Mouse (Mus musculus) lung, adult 2 months (tissue): ENCODE measurements at regions not wholly inside any gene's neighbourhood (a gene's known extent, or its start where the extent isn't known, plus 50 kb on each side); places are given as distances from the start of the nearest gene placed in this dataset.

Experiments used
- DNase-seq: peaks from one replicate; pipeline ENCODE4 v3.0.0; 2022
- H3K4me1 ChIP-seq: fragments of 200-500 bp; 2 replicates; pipeline ENCODE4 v1.6.1; 2011; ENCODE audit warnings: low read length; ENCODE audit not compliant: control insufficient read depth, insufficient read depth
- H3K4me3 ChIP-seq: fragments of 200-500 bp; replicated peaks from 2 replicates; pipeline ENCODE3; 2011; ENCODE audit warnings: low read depth, mild to moderate bottlenecking, control low read depth, low read length; ENCODE audit errors: extremely low read depth
- CTCF ChIP-seq: fragments of 200-500 bp; IDR thresholded peaks from 2 replicates; pipeline ENCODE4 v1.5.1; 2011; ENCODE audit warnings: mild to moderate bottlenecking, low read length, control low read depth; ENCODE audit not compliant: insufficient read depth
- POLR2A ChIP-seq: fragments of 200-500 bp; IDR thresholded peaks from 2 replicates; pipeline ENCODE4 v1.6.1; 2011; ENCODE audit warnings: low read depth, mild to moderate bottlenecking, control low read depth, low read length, borderline replicate concordance; ENCODE audit errors: extremely low read depth
- WGBS: fragments of 180-500 bp; shearing (Covaris S2); methylation state at CpG from one replicate; pipeline ENCODE4 v1.1.7; 2018; 5-methylcytosine and 5-hydroxymethylcytosine counted together

DNA sequence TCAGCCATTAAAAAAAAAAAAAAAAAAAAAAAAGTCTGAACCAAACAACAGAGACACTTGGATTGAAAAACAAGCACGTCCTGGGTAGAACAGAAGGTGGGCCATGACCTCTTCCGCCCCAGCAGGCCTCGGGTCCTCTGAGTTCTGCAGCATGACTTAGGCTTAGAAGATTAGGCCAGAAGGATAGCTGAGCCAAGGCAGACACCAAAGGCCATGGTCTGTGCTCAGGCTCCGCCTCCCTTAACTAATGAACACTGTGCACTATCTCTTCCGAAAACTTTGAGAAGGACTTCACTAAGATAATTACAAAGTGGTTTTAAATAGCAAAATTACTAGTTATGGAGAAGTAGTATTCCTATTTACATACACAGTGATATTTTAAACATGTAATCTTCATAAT is 97.8 kb downstream of the Gm10604 start:
- TF ChIP-seq POLR2A (no peak), CTCF (no peak)
- 66% methylated on average over 5 of the region's 5 CpGs for WGBS
- DNase-seq: no peak
- H3K4me1 ChIP-seq: 0 out of 2 replicates have a peak, but pooled peaks cover 2% of the 10 kb centered on the region
- H3K4me3 ChIP-seq: no peak overlapping the region

DNA sequence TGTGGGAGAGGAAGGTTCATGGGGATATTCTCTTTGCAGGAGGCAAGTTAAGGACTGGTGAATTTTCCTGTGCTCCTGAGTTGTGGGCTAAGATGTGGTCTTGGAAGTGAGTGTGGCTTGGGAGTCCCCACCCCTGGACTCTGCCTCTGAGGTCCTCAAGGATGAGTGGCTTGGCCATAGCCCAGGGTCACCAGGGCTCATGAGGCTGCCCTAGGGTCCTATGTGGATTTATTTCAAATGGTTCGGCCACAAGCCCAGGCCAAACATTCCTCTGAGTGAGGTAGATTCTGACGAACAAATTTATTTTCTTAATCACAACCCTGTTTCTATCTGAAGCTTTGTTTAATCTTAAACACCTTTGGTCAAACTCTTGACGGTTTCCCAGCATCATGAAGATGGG is 98.4 kb downstream of the Gm10604 start:
- no peak for DNase-seq
- TF ChIP-seq POLR2A: no peak
- 84% methylated on average over 3 of the region's 3 CpGs for WGBS
- Histone ChIP-seq H3K4me1 (0 out of 2 replicates have a peak, but pooled peaks cover 2% of the 10 kb centered on the region), H3K4me3 (no peak overlapping the region)

DNA sequence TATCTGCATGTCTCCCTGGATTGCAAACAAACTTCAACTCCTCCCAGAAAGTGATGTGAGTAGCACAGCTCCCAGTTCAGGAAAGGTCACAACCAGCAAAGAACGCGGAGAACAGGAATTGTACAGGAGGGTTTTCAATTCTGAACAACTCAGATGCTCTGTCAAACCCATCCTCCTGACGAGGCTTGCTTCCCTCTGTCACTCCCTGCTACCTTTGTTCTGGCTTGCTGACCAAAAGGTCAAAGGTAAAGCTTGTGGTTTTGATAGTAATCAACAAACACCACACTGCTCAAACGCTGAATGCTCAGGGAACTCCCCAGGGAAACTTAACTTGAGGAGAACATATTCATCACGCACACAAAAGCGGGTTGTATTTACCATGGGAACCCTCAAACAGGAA is 102.4 kb downstream of the Gm10604 start:
- H3K4me1 ChIP-seq: no peaks in the 10 kb centered on the region
- no peak for TF ChIP-seq POLR2A
- no peak for TF ChIP-seq CTCF
- H3K4me3 ChIP-seq: no peak overlapping the region
- 60% methylated on average over 6 of the region's 6 CpGs for whole genome bisulfite sequencing
- DNase-seq: no peak

DNA sequence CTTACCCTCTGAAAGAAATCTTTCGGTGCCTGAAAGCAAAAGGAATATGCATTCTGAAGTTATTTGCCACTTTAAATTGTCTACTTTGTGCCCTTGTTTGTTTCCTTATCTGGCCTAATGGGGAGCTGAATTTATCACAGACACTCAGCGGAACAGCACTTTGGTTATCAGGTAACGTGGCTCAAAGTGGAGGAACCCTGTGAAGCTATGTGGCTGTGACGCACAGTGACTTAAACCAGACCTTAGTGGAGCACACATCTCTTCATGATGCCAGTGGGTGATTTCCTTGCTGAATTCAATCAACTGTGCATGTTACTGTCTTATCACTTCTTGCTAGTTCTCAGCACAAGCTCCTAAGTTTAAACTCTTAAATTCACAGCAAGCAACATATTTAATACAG is 103.1 kb downstream of the Gm10604 start:
- WGBS: 81% methylated on average over 4 of the region's 4 CpGs
- no peak for DNase-seq
- TF ChIP-seq POLR2A (no peak), CTCF (no peak)
- Histone ChIP-seq H3K4me1 (no peaks in the 10 kb centered on the region), H3K4me3 (no peak overlapping the region)

DNA sequence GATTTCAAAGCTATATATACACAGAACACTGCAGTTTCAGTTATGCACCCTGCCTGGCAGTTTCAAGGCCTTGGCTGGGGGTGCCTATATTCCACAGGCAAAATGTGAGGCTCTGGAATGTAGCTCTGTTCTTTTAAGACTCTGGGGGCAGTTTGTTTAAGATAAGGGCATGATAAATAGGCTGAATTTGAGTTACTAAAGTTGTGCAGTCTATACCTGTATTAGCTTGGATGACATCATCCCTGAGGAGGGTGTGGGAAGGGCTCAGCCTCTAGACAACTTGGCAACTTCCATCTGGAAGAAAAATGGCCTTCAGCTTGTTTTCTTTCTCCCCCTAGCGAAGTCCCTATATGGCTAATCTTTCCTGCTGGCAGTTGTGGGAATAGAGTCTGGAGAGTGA is 105.1 kb downstream of the Gm10604 start:
- 74% methylated on average over 1 of the region's 1 CpGs for WGBS
- no peak for TF ChIP-seq POLR2A
- no peak for TF ChIP-seq CTCF
- Histone ChIP-seq H3K4me1 (no peaks in the 10 kb centered on the region), H3K4me3 (no peak overlapping the region)
- no peak for DNase-seq

DNA sequence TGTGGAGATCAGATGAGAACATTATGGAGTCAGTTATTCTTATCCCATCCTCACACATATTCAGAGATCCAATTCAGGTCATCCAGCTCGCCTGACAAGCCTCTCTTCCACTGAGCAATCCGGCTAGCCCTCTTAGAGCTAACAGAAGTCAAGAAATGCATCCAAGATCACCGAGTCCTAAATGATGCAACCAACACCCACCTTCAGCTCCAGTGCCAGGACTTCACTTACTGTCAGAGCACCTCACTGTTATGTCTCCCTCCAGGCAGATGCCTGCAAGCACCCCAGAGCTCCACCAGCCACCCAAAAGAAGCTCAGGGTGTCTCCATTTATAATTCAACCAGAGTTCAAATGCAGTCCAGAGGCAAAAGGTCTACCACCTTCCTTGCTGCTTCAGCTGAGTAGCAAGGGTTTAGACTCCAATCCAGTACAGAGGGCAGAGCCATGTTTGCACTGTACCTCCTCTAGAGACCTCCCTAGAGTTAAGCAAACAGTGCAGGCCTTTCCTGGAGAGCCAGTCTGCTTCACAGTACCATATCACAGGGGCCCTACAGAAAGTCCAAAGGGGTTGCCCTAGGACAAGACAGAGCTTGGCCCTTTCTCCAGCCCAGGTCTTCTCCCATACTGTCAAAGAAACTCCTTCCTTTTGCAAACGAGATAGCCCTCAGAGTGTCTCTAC is 106.3 kb downstream of the Gm10604 start:
- Histone ChIP-seq H3K4me1 (peaks cover 4% of the 10 kb centered on the region; the same call in 1 of the 2 replicates), H3K4me3 (no peak overlapping the region)
- no peak for DNase-seq
- 57% methylated on average over 4 of the region's 4 CpGs for WGBS
- no peak for TF ChIP-seq CTCF
- no peak for TF ChIP-seq POLR2A

DNA sequence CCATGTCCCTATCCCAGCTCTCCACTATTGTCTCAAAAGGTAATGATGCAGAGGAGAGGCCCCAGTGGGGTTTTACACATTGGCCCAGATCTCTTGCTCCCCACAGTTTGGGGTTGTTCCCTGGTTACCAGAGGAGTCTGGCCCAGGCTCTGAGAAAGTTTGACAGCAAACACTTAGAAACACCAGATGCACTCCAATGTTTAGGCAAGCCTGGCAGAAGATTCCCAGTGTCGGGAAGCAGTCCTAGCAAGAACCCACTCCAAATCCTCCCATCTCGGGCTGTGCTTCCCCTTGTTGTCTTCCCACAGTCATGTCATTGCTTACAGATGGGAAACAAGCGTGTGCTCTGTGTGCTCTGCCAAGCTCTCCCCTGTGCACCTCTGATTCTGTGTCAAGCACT is 109.0 kb downstream of the Gm10604 start:
- Histone ChIP-seq H3K4me3 (no peak overlapping the region), H3K4me1 (peaks cover 10% of the 10 kb centered on the region)
- 77% methylated on average over 3 of the region's 3 CpGs for WGBS
- DNase-seq: no peak
- no peak for TF ChIP-seq POLR2A
- no peak for TF ChIP-seq CTCF

DNA sequence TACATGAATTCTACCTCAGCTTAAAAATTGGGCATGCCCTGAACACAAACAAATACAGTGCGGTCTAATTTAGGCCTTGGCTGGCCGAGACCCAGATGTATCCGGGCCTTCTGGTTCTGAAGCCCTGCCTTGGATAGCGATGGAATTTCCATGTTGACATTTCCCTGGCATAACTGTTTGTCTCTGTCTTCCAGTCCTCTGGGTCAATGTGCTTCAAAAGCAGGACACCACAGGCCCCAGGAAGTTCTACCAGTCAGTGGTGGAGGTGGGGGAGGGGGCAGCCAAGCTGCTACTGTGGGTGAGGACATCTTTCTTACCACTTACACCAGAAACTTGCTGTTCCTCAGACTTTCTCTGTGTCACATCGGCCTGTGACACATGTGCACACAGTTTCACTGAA is 111.3 kb downstream of the Gm10604 start:
- DNase-seq: no peak
- WGBS: 30% methylated on average over 5 of the region's 5 CpGs
- TF ChIP-seq POLR2A (no peak), CTCF (no peak)
- Histone ChIP-seq H3K4me3 (no peak overlapping the region), H3K4me1 (peaks cover 10% of the 10 kb centered on the region)

DNA sequence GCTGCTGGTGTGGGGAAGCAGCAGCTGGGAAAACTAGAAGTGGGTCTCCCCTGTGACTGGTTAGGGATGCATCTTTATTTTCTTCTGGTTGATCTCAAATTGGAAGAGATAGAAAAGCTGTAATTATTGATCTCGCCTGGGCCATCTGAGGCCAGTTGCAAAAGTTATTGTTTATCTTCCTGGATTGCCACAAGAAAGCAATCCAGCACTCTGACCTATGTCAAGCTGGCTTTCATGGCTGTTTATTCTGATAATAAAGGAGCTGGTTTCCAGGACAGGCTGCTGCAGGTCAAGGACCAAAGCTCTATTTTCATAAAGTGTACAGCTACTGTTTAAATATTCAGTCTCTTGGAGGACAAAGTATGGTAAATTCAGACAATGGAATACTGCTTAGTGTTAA is 112.5 kb downstream of the Gm10604 start:
- Histone ChIP-seq H3K4me3 (no peak overlapping the region), H3K4me1 (peaks cover 10% of the 10 kb centered on the region)
- 63% methylated on average over 1 of the region's 1 CpGs for WGBS
- no peak for TF ChIP-seq CTCF
- no peak for DNase-seq
